In genomic region chr7:127166501-127166900, GRCm38 (mm10) we compare ENCODE assay signal across 16 mouse cellular contexts. TPM values are rescaled to one million over a fixed set of nuclear protein-coding genes. Genes with fewer than 3 reads are reported as not detected.
"Had no signal": no experiment of that assay in that cellular context is flagged by ENCODE, and none has a peak within 500 bp of the region (broad histone marks: within the 10 kb centered on the region; RNA-seq: fewer than 3 reads in every experiment).

No protein-coding gene starts in this region.

- H3K4me2 ChIP-seq: limb, embryonic 12.5 days; midbrain, embryonic 11.5 days; midbrain, embryonic 15.5 days had no signal

- H3K4me3 ChIP-seq: limb, embryonic 12.5 days; megakaryocyte, embryonic 14.5 days; midbrain, embryonic 15.5 days had no signal

- ATAC-seq: midbrain, embryonic 15.5 days had no signal

- H3K27me3 ChIP-seq: limb, embryonic 12.5 days; midbrain, embryonic 15.5 days had no signal

- H3K4me1 ChIP-seq: limb, embryonic 12.5 days; midbrain, embryonic 15.5 days had no signal

- H3K27ac ChIP-seq: kidney, postnatal 0 days; limb, embryonic 12.5 days; liver, embryonic 14.5 days; midbrain, embryonic 15.5 days; stomach, postnatal 0 days had no signal

- H3K9me3 ChIP-seq: limb, embryonic 12.5 days; midbrain, embryonic 15.5 days had no signal

- H3K36me3 ChIP-seq: limb, embryonic 12.5 days; midbrain, embryonic 15.5 days had no signal

- H3K9ac ChIP-seq: limb, embryonic 12.5 days; liver, embryonic 14.5 days; midbrain, embryonic 15.5 days had no signal

- DNase-seq: kidney, adult 9 months; kidney, postnatal 36 days; layer of hippocampus, adult 9-11 months; layer of hippocampus, postnatal 36 days; liver; lung, adult 18-20 months; lung, postnatal 36 days; right cerebral cortex, postnatal 14 days had no signal

RNA-seq across cellular contexts. Expression of gene Spn, which starts 28.9 kb away (rescaled TPM):
- polyA plus RNA-seq: limb, embryonic 12.5 days; midbrain, embryonic 11.5 days; neural tube, embryonic 14.5 days had no signal

RNA-seq across cellular contexts. Expression of gene Qprt, which starts 44.5 kb away (rescaled TPM):
- polyA plus RNA-seq: neural tube, embryonic 14.5 days had no signal
